Mouse (Mus musculus): ENCODE measurements around the gene Dab1.
A peak's percentile ranks its signal among the peaks of the same experiment; 100 is the strongest.

Gene Dab1

GRCm38 (mm10) chr4:104515681-104516080 lies 896.5 kb downstream of the Dab1 start:
- peak in 1 of 2 experiments; percentile 29 for DNase-seq

GRCm38 (mm10) chr4:104522324-104522723 lies 903.2 kb downstream of the Dab1 start:
- peak; percentile 14 to 15 for DNase-seq

- no peak for DNase-seq
Measured at GRCm38 (mm10) chr4:104523776-104524175, 904.6 kb downstream of the Dab1 start.

GRCm38 (mm10) chr4:104529905-104530646 lies 910.9 kb downstream of the Dab1 start:
- DNase-seq = no peak

GRCm38 (mm10) chr4:104532846-104533245 lies 913.7 kb downstream of the Dab1 start:
- no peak for DNase-seq

- DNase-seq = no peak
Measured at GRCm38 (mm10) chr4:104538420-104538819, 919.3 kb downstream of the Dab1 start.

GRCm38 (mm10) chr4:104539047-104539446 lies 919.9 kb downstream of the Dab1 start:
- DNase-seq = no peak

GRCm38 (mm10) chr4:104547091-104547490 lies 927.9 kb downstream of the Dab1 start:
- DNase-seq = no peak

GRCm38 (mm10) chr4:104548287-104548686 lies 929.1 kb downstream of the Dab1 start:
- peak; percentile 4 to 12 for DNase-seq

- no peak for DNase-seq
Measured at GRCm38 (mm10) chr4:104550581-104551205, 931.5 kb downstream of the Dab1 start.

- no peak for DNase-seq
Measured at GRCm38 (mm10) chr4:104551390-104552070, 932.4 kb downstream of the Dab1 start.

- peak; percentile 40 to 49 for DNase-seq
Measured at GRCm38 (mm10) chr4:104555408-104555807, 936.2 kb downstream of the Dab1 start.

GRCm38 (mm10) chr4:104563512-104563911 lies 944.4 kb downstream of the Dab1 start:
- no peak for DNase-seq

GRCm38 (mm10) chr4:104570523-104570922 lies 951.4 kb downstream of the Dab1 start:
- no peak for DNase-seq

- no peak for DNase-seq
Measured at GRCm38 (mm10) chr4:104572440-104572839, 953.3 kb downstream of the Dab1 start.

- DNase-seq = no peak
Measured at GRCm38 (mm10) chr4:104573419-104573818, 954.3 kb downstream of the Dab1 start.

- peak; percentile 40 to 56 for DNase-seq
Measured at GRCm38 (mm10) chr4:104578370-104578769, 959.2 kb downstream of the Dab1 start.

GRCm38 (mm10) chr4:104579946-104580544 lies 960.9 kb downstream of the Dab1 start:
- no peak for DNase-seq

- no peak for DNase-seq
Measured at GRCm38 (mm10) chr4:104582726-104583125, 963.6 kb downstream of the Dab1 start.

- no peak for DNase-seq
Measured at GRCm38 (mm10) chr4:104587826-104588225, 968.7 kb downstream of the Dab1 start.

GRCm38 (mm10) chr4:104596936-104597335 lies 977.8 kb downstream of the Dab1 start:
- no peak for DNase-seq

GRCm38 (mm10) chr4:104597490-104598465 lies 978.6 kb downstream of the Dab1 start:
- no peak for DNase-seq
